Mouse (Mus musculus) hindlimb bud, embryonic 11.5 days (tissue): ENCODE data around the gene Fnip2.

Experiments
- DNase-seq: peaks from one replicate; pipeline ENCODE4 v3.0.0-alpha.2; 2012; ENCODE audit warnings: low read depth, low spot score; ENCODE audit errors: extremely low spot score

Gene Fnip2

DNA sequence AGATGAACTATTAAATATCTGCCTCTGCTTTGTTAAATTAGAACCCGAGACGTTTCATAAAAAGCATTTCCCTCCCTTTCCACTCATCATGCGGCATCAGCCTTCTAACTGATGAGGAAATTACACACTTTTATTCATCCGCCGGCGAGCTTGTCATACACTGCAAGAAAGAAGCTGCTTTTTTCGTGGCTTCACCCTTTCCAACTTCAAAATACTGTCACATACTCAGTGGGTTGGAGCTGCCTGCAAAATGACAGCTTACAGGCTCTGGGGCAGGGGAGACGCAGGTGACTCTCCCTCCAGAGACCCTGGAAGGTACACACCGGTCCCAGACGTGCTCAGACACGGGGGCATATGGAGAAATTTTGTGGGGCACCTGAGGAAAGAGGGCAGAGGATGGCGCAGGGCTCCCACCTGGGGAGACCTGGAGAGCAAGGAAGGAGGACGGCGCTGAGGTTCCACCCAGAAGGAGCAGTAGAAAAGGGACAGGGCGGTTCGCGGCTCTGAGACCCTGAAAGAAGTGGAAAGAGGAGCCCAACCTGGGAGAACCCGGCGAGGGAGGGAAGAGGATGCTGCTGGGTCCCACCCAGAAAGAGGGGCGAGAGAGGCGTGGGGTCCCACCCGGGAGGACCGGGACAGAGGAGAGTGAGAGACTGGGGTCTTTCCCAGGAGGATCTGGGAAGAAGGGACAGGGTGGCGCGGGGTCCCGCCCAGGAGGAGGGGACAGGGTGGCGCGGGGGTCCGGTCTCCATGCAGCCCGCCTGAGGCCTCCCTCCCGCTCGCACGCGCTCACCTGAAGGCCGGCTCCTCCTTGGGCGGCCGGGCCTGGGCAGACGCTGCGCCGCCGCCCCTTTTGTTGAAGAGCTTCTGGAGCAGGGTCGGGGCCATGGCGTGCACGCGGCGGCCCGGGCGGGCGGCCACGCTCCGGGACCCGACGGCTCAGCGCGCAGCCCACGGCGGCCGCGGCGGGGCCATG lies 592 bp downstream of the Fnip2 start:
- DNase-seq, result no peak

DNA sequence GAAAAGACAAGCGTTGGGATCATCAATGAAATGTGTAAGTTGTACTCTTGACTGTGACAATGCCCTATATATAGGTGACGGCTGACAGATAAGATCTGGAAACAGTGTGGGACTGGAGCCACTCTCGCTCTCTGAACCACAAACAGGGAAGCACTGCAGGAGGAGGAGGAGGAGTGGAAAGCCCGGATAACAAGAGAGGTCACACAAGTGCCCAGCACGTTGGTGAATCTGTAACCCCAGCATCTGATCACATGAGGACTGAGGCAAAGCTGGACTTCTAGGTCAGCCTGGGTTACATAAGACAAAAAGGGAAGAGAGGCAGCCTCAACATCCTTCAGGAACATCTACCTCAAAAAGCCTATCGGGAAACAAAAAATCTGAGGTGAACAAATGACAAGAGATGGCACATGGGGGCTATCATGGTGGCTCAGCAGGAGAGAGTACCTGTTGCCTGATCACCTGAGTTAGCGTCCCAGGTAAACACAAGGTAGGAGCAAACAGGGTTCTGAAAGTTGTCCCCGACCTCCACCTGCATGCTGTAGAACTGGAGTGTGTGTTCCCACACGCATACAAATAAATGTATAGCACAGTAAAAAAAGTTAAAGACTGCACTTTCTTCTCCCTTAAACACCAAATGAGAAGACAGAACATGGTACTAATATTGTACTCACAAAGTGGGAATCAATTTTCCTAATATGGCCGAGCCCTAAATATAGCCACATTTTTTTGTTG lies 2.6 kb downstream of the Fnip2 start:
- no peak for DNase-seq

- no peak for DNase-seq
These were observed 4.1 kb downstream of the Fnip2 start for GRCm38 (mm10) chr3:79563511-79563910.

DNA sequence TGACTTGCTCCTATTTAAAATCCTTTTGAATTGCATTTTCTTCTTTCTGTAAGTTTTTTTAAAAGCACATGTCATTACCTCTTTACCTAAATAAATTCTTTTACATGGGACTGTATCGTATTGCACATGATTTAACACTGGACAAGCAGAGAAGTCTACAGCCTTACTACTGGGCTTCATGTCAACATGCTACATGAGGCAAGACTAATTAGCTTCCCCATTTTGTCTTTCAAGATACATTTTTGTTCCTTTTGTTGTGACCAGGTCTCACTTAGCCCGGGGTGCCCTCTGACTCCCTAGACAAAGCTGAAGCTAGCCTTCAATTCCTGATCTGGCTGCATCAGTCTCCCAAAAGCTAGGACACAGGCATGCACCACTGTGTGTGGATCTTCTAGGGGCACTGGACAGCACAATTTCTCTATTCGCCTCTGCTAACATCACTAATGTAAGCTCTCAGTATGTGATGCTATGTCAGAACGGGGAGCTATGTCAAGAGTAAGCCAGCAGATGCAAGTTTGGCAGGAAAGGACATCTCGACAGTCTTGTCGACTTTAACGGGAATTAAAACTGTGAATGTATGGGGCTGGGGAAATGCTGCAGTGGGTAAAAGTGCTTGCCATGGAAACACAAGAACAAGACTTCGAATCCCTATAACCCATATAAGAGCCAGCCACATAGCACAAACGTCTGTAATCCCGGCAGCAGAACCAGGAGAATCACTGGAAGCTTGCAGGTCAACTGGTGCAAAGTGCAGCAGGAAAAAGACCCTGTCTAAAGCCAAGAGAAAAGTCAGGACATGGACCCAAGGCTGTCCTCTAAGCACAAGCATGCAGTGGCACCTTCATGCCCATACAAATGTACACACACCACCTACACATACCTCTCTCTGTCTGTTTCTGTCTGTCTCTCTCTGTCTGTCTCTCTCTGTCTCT lies 5.5 kb downstream of the Fnip2 start:
- DNase-seq, result no peak

- no peak for DNase-seq
These were observed 7.0 kb downstream of the Fnip2 start for GRCm38 (mm10) chr3:79560555-79560954.

DNA sequence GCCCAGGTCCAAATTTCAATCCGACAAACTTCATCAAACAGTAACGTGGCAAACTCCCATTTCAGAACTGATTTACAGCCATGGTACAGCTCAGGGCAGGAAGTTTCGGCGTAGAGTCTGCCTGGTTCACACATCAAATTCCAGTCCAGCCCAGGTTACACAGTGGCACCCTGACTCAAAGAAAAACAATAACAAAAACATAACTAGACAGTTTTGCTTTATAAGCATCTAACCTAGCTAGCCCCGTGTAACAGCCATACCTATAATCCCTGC lies 7.9 kb downstream of the Fnip2 start:
- no peak for DNase-seq

- no peak for DNase-seq
These were observed 8.4 kb downstream of the Fnip2 start for GRCm38 (mm10) chr3:79559021-79559772.

- no peak for DNase-seq
These were observed 12.5 kb downstream of the Fnip2 start for GRCm38 (mm10) chr3:79555061-79555460.

DNA sequence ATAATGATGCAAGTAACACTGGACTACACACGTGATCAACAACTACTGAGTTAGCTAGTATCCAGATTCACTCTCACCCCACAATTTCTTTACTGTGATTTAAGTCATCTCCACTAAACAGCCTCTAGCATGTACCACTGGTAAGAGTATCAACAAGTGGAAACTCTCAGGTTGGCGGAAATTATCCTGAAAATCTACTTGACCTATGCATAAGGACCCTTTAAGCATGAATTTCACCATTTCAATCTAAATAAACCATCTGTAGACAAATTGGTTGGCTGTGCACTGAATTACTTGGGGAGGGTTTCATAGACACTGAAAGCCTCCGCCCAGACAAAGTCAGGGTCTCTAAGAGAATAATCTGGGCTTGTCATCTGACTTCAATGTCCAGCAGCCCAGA lies 13.8 kb downstream of the Fnip2 start:
- DNase-seq, result no peak

- DNase-seq, result no peak
These were observed 15.6 kb downstream of the Fnip2 start for GRCm38 (mm10) chr3:79551826-79552552.

GRCm38 (mm10) chr3:79549751-79550393 lies 17.7 kb downstream of the Fnip2 start:
- DNase-seq, result no peak

DNA sequence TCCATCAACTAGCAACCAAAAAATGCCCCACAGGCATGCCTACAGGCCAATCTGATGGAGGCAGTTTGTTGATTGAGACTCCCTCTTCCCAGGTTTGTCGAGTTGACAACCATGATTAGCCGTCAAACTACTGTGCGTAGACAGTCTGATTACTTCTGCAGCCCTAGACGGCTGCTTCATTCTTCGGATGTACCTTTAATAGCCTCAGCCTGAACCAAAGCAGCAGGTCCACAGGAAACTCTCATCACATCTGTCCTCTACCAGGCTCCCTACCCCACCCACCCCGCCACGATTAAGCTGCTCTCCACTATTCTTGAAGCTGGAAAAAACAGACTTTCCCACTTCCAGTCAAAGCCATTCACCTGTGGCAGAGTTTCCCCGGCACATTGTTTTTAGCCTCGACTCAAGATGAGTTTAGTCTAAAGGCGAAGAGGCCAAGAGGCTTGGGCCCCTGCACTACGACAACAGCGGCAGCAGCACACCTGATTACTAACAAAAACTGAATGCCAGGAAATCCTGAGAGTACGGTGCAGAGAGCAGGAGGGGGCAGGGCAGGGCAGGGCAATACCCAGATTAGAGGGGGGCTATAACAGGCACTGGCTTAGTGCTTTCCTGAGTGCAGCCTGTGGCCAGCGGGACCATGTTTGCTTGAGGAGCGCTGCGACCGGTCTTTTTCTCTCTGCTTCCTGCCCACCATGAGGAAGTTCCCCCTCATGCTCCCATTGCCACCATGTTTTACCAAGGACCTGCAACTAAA lies 18.7 kb downstream of the Fnip2 start:
- DNase-seq, result no peak

DNA sequence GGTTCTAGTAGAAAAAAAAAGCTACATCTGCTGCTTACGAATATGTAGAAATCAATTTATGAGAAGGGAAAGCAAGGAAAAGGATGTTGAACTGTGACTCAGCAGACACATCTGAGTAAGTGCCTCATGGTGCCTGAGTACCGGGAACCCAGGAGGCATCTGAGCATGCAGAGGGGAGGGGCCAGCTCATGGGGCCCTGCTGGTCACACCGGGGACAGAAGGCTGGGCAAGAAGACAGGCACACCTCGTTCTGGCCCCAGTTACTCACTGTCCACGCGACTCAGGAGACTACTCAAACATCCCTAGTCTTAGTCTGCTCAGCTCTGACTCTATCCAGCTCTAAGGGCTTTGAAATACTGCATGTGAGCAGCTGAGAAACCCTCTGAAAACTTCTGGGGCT lies 25.0 kb downstream of the Fnip2 start:
- DNase-seq, result no peak

- no peak for DNase-seq
These were observed 27.9 kb downstream of the Fnip2 start for GRCm38 (mm10) chr3:79539656-79540055.

DNA sequence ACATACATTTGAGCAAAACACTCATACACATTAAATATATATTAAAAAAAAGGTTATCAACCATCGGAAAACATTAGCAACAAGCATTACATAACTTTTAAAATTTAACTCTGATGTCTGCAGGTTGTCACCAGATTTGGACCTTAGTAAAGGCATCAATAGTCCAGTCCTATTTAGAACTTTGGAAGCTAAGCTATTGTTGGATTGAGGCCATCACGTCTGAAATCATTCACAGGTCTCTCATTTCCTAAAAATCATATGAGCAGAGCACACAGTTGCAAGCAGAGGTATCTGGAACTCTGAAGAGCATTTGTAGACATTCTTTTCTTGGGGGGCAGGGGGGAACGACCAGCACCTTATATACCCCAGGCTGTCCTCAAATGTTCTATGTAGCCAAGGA lies 28.5 kb downstream of the Fnip2 start:
- DNase-seq, result no peak

DNA sequence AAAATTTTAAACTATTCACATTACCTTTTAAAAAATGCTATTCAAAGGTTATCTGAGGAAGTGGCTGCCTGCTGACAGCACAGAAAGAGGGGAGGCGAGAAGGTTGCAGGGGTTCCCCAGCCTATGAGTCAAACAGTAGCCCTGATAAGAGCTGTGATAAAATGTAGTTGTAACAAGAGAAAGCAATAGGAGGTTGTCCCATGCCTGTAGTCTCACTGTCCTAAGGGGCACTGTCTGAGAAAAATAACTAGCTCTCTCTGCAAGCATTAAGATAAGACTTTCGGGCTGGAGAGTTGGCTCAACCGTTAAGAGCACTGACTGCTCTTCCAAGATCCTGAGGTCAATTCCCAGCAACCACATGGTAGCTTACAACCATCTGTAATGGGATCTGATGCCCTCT lies 29.3 kb downstream of the Fnip2 start:
- no peak for DNase-seq

DNA sequence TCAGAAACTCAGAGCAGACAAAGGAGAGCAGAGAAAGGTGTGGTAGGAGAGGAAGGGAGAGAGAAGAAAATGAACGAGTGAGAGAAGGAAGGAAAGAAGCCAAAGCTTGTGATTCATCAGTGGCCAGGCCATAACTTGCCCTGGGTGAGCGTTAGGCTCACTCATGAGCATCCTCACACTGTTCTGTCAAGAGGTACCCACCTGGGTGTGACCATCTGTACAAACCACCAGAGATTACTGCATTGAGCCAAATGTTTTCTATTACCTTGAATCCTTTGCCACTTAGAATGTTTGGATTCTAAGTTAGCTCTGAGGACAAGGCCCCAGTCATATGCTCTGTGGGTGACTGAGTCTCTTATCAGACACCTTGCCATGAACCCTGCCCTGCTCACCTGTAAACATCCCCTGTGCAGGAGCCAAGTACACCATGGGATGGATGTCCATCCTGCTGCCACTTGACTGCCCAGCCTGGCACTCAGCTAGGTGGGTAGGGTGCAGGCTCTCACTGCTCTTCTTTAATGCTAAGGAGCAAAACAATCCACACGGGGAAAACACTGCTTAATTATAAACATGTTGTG lies 29.9 kb downstream of the Fnip2 start:
- DNase-seq, result no peak

- DNase-seq, result no peak
These were observed 30.6 kb downstream of the Fnip2 start for GRCm38 (mm10) chr3:79537023-79537422.
